Mouse (Mus musculus) liver, embryonic 14.5 days (tissue): ENCODE measurements around the gene Cyp2w1. TPM values are rescaled to one million over a fixed set of nuclear protein-coding genes. Genes with fewer than 3 reads are reported as not detected.

ENCODE experiments used
- ATAC-seq: fragments of 200-750 bp; cut with Nextera tagmentation; 2 replicates; pipeline ENCODE4 v1.8.0; 2017; ENCODE audit warnings: moderate number of reproducible peaks, mild to moderate bottlenecking, moderate library complexity; ENCODE audit not compliant: insufficient read depth
- DNase-seq, 3 experiments: peaks; one replicate each; pipeline ENCODE4 v3.0.0-alpha.2; 2012 to 2013; ENCODE audit warnings: low read depth in 3 of 3, low spot score in 3 of 3
- H3K27ac ChIP-seq: fragments of 300-500 bp; sonication (generic); 2 replicates; pipeline ENCODE4 v1.5.1; 2014; ENCODE audit warnings: moderate library complexity, mild to moderate bottlenecking, control low read depth, inconsistent platforms
- H3K27me3 ChIP-seq: fragments of 300-500 bp; sonication (generic); 2 replicates; pipeline ENCODE4 v1.6.1; 2014; ENCODE audit warnings: mild to moderate bottlenecking, low read length, moderate library complexity; ENCODE audit not compliant: control insufficient read depth, insufficient read depth
- H3K36me3 ChIP-seq: fragments of 300-500 bp; sonication (generic); replicated peaks from 2 replicates; pipeline ENCODE4 v1.6.1; 2014; ENCODE audit warnings: low read depth; ENCODE audit not compliant: control insufficient read depth, insufficient read depth
- H3K4me1 ChIP-seq, 2 experiments: fragments of 200-500 bp in 1 of 2; fragments of 300-500 bp in 1 of 2; sonication (generic) in 1 of 2; replicated peaks; 2 replicates each; pipeline ENCODE4 v1.6.1; 2012 to 2014; ENCODE audit warnings: antibody characterized with exemption in 1 of 2, inconsistent platforms in 1 of 2, low read length in 1 of 2; ENCODE audit not compliant: control insufficient read depth in 2 of 2, insufficient read depth in 2 of 2
- H3K4me2 ChIP-seq: fragments of 300-500 bp; sonication (generic); 2 replicates; pipeline ENCODE4 v1.6.1; 2014; ENCODE audit warnings: low read depth, mild to moderate bottlenecking, control low read depth, moderate library complexity
- H3K4me3 ChIP-seq, 2 experiments: fragments of 200-500 bp in 1 of 2; fragments of 300-500 bp in 1 of 2; sonication (generic) in 1 of 2; 2 replicates each; pipeline ENCODE4 v1.5.1; 2012 to 2014; ENCODE audit warnings: low read depth in 2 of 2, low read length in 2 of 2, mild to moderate bottlenecking in 2 of 2, control low read depth in 1 of 2, inconsistent platforms in 1 of 2, moderate library complexity in 1 of 2; ENCODE audit not compliant: insufficient read depth in 1 of 2
- H3K9ac ChIP-seq: fragments of 300-500 bp; sonication (generic); replicated peaks from 2 replicates; pipeline ENCODE4 v1.6.1; 2014; ENCODE audit warnings: mild to moderate bottlenecking, control low read depth, moderate library complexity
- H3K9me3 ChIP-seq: fragments of 300-500 bp; sonication (generic); 2 replicates; pipeline ENCODE4 v1.6.1; 2016; ENCODE audit warnings: low read length, mixed read lengths; ENCODE audit not compliant: control insufficient read depth
- CTCF ChIP-seq: IDR thresholded peaks from 2 replicates; pipeline ENCODE4 v1.5.1; 2016; ENCODE audit warnings: antibody characterized with exemption, low read depth, control low read depth
- EP300 ChIP-seq: IDR thresholded peaks from 2 replicates; pipeline ENCODE4 v1.6.1; 2016; ENCODE audit warnings: antibody characterized with exemption, low read depth
- WGBS: fragments of 180-500 bp; shearing (Covaris S2); extraction: QIAGEN DNeasy Blood & Tissue Kit; methylation state at CpG from one replicate; pipeline ENCODE4 v1.1.7; 2014; ENCODE audit not compliant: insufficient replicate concordance; 5-methylcytosine and 5-hydroxymethylcytosine counted together
- polyA plus RNA-seq, 2 experiments: library from polyadenylated mRNA; depleted of rRNA in 1 of 2; stranded (reverse) in 1 of 2; unstranded in 1 of 2; fragments of >200 nt; fragmentation: Nextera tagmentation in 1 of 2; extraction: Ambion mirVana in 1 of 2; gene quantifications; 2 replicates each; pipeline versions ENCODE4 v1.2.1 to v1.2.3; 2012 to 2014

The Cyp2w1 gene
- polyA plus RNA-seq, 2 experiments: 0.03 TPM; not detected in 1

DNA sequence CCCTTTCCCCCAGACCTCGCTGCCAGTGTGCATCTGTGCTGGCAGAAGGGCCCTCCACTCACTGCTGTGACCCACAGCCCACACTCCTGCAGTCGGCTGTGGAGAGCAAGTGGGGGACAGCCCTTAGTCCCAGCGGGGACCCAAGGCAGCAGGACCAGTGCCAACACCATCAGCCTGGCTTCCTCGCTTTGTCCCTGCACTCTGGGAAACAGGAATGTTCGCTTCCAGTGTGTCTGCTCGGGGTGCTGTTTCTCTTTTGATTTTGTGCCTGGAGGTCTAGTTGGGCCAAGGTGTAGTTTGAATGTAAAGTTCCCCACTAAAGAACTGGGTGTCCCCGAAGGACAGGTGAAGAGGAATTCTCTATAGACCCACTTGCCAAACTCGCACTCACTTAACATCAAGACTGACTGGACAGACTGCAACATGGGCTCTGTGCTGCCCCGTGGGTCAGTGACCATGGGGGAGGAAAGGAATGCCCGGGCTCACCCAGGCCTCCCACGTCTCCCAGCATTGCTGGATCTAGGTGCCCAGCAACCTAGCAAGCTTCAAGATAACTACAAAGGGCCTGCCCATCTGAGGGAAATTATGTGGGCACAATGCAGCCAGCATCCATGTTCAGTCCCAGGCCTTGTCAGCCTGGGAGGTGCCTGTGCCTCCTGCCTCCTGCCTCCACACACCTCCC is 39.0 kb downstream of the Cyp2w1 start:
- H3K4me1 ChIP-seq: peaks cover 51 to 63% of the 10 kb centered on the region in 2 experiments
- H3K9me3 ChIP-seq: no peaks in the 10 kb centered on the region
- peaks cover 45% of the 10 kb centered on the region for H3K36me3 ChIP-seq
- peak overlapping the region; percentile 96 for H3K9ac ChIP-seq
- no peak for ATAC-seq
- peak overlapping the region; percentile 76 for H3K4me2 ChIP-seq
- H3K27me3 ChIP-seq: no peaks in the 10 kb centered on the region
- WGBS: 81% methylated on average over 11 of the region's 11 CpGs
- no peak for TF ChIP-seq EP300
- no peak for TF ChIP-seq CTCF
- DNase-seq: no peak
- H3K27ac ChIP-seq: peak overlapping the region; percentile 100
- H3K4me3 ChIP-seq: peak overlapping the region; percentile 70 to 71

DNA sequence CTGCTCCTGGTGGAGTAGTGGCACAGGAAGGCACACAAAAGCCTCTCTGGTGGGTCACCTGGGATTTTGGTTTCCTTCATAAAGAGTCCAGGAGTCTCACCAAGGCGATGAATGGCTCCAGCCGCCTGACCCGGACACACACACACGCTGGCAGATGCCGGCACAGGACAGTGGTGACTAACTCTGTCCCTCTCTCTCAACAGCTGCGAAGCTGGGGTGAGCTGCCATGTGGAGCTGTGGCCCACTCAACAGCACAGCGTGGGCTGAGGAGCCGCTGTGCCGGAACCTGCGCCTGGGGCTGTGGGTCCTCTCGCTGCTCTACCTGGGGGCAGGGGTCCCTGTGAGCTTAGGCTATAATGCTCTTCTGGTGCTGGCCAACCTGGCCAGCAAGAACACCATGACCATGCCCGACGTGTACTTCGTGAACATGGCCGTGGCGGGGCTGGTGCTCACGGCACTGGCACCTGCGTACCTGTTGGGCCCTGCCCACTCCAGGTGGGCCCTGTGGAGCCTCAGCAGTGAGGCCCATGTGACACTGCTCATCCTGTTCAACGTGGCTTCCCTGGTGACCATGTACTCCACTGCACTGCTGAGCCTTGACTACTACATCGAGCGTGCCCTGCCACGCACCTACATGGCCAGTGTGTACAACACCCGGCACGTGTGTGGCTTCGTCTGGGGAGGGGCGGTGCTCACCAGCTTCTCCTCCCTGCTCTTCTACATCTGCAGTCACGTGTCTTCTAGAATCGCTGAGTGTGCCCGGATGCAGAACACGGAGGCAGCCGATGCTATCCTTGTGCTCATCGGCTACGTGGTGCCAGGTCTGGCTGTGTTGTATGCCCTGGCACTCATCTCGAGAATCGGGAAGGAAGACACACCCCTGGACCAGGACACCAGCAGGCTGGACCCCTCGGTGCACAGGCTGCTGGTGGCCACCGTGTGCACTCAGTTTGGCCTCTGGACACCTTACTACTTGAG is 40.1 kb downstream of the Cyp2w1 start:
- Histone ChIP-seq H3K9ac (no peak overlapping the region; the same call in 1 of the 2 replicates), H3K36me3 (peaks cover 45% of the 10 kb centered on the region), H3K27me3 (no peaks in the 10 kb centered on the region), H3K9me3 (no peaks in the 10 kb centered on the region), H3K27ac (no peak overlapping the region), H3K4me3 (no peak overlapping the region; a peak in 1 of 4 replicates), H3K4me1 (peaks cover 43 to 54% of the 10 kb centered on the region in 2 experiments), H3K4me2 (peak overlapping the region; percentile 76; the same call in 1 of the 2 replicates)
- WGBS: 92% methylated on average over 37 of the region's 37 CpGs
- no peak for ATAC-seq
- no peak for DNase-seq
- TF ChIP-seq CTCF (no peak), EP300 (no peak)

DNA sequence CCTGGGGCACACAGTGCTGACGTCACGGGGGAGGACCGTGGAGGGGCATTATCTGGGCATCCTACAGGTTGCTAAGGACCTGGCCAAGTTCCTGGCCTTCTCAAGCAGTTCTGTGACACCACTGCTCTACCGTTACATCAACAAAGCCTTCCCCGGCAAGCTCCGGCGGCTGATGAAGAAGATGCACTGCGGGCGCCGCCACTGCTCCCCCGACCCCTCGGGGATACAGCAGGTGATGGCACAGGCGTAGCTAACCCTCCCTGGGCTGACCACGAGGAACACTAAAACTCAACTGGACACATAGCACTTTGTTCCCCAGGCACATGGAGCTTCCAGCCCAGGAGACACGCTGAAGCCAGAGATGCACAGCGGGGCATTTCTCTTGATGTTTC is 40.8 kb downstream of the Cyp2w1 start:
- Histone ChIP-seq H3K4me3 (no peak overlapping the region), H3K9ac (no peak overlapping the region), H3K27ac (peak overlapping the region; percentile 75), H3K4me2 (peak overlapping the region; percentile 0; the same call in 1 of the 2 replicates), H3K27me3 (no peaks in the 10 kb centered on the region), H3K4me1 (peaks cover 40 to 54% of the 10 kb centered on the region in 2 experiments), H3K36me3 (peaks cover 45% of the 10 kb centered on the region), H3K9me3 (no peaks in the 10 kb centered on the region)
- DNase-seq (no peak), ATAC-seq (no peak)
- 90% methylated on average over 16 of the region's 16 CpGs for WGBS
- TF ChIP-seq EP300: no peak
- no peak for TF ChIP-seq CTCF

DNA sequence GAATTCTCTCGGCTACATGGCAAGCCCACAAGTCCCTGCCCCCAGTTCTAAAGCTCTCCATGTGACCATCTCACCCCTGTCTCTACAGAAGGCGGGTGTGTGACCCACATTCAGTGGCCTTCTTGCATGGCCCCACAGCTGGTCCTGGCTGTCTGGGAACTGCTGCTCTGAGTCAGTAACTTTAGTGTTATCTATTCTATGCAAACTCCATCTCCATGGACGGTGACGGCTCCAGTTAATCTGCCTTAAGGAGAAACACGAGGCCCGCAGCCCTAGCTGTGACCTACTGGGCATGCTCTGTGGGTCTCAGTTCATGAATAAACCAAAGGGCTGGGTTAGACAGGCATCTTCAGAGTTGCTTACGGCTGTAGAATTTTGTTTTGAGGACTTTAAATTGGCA is 42.0 kb downstream of the Cyp2w1 start:
- peak overlapping the region; percentile 75 for H3K27ac ChIP-seq

DNA sequence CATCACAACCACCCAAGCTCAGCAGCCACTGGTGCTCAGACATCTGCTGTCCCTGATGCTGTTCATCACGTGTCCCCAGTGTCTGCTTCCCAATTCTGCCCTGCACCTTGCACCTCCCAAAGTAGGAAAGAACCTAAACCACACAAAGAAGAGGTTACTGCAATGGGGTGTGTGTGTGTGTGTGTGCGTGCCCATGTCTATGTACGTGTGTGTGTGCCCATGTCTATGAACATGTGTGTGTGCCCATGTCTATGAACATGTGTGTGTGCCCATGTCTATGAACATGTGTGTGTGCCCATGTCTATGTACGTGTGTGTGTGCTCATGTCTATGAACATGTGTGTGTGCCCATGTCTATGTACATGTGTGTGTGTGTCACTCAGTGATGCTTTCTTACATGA is 43.1 kb downstream of the Cyp2w1 start:
- peaks cover 32 to 46% of the 10 kb centered on the region in 2 experiments for H3K4me1 ChIP-seq
- WGBS: 83% methylated on average over 4 of the region's 4 CpGs
- TF ChIP-seq CTCF (no peak), EP300 (no peak)

More for the DNA sequence above, 42.0 kb downstream of the Cyp2w1 start:
- 23% methylated on average over 7 of the region's 7 CpGs for WGBS
- TF ChIP-seq EP300 (peak; percentile 43; the same call in 1 of the 2 replicates), CTCF (no peak)
- H3K4me2 ChIP-seq: peak overlapping the region; percentile 47
- H3K4me3 ChIP-seq: peak overlapping the region in 1 of 2 experiments; percentile 15; a peak in 2 of 4 replicates
- no peaks in the 10 kb centered on the region for H3K27me3 ChIP-seq
- DNase-seq: peak in 1 of 3 experiments; percentile 62
- peak; percentile 34 for ATAC-seq
- H3K4me1 ChIP-seq: peaks cover 34 to 50% of the 10 kb centered on the region in 2 experiments
- H3K36me3 ChIP-seq: peaks cover 45% of the 10 kb centered on the region
- no peaks in the 10 kb centered on the region for H3K9me3 ChIP-seq
- peak overlapping the region; percentile 49 for H3K9ac ChIP-seq

More for the DNA sequence above, 43.1 kb downstream of the Cyp2w1 start:
- Histone ChIP-seq H3K36me3 (peaks cover 45% of the 10 kb centered on the region), H3K27ac (no peak overlapping the region), H3K9me3 (no peaks in the 10 kb centered on the region), H3K4me3 (no peak overlapping the region), H3K27me3 (no peaks in the 10 kb centered on the region), H3K9ac (no peak overlapping the region), H3K4me2 (no peak overlapping the region)
- no peak for DNase-seq
- no peak for ATAC-seq
